Mouse (Mus musculus) inflammation-experienced regulatory T-cells, adult 6 months (primary cell): ENCODE results near the gene Itgb1bp1. TPM values are rescaled to one million over a fixed set of nuclear protein-coding genes. Genes with fewer than 3 reads are reported as not detected.

Source experiments
- ATAC-seq: one replicate; pipeline ENCODE4 v1.8.0; 2017
- polyA plus RNA-seq, 3 experiments: library from polyadenylated mRNA; unstranded; fragments of 100-300 nt; shearing (Covaris generic); gene quantifications; one replicate each; pipeline ENCODE4 v1.2.1; 2017

Gene Itgb1bp1
- polyA plus RNA-seq, 3 experiments from 2014 or later = 70.2 to 102 (median 87.2) TPM

GRCm38 (mm10) chr12:21301324-21301723 lies 15.2 kb upstream of the Itgb1bp1 start:
- ATAC-seq = no peak

DNA sequence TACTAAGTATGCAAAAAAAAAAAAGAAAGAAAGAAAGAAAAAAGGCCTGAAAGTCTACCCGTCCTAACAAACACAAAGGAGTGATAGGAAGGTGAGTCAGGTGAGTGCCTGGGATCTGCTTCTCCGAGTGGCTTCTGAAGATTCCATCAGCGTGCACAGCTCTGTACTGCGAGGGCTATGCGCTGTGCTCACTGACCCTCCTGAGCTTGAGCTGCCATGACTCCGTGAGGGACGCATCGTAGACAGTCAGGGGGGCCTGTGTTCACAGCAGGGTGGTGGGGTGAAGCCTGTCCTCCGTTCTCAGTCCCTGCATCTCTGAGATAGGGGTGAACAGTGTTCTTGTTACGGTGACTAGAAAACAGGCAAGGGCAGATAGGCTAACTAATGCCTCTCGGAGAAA lies 12.8 kb upstream of the Itgb1bp1 start:
- ATAC-seq = no peak

GRCm38 (mm10) chr12:21289651-21290050 lies 3.6 kb upstream of the Itgb1bp1 start:
- no peak for ATAC-seq

DNA sequence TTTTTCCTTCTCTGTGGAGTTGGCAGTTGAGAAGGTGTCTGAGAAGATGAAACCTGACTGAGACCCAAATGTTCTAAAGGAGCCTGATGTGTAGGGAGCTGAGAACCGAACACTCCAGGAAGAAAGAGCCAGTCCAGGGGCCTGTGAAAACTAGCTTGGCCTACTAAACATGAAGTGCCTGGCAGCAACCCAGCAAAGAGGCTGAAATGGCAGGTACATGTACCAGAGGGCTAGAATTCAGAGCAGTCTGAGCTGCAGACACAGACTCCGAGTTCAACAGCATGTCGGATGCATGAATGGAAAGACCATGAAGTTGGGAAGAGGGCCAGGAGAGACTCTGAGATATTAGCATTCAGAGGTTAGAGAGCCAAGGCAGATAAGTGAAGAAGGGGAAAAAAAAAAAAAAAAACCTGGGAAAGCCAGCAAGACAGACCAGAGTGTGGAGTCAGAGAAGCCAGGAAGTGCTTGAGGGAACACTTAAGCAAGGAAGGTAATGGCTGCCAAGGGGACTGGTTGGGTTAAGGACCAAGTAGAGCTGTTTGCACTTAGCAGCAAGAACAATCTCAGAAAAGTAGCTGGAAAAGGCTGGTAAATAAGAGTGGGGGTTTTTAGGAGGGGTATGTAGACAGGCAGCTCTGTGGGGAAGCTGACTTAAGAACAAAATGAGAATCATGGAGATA lies 2.8 kb upstream of the Itgb1bp1 start:
- ATAC-seq = no peak

- ATAC-seq = peak; percentile 51
These were observed 897 bp upstream of the Itgb1bp1 start for GRCm38 (mm10) chr12:21286712-21287650.

GRCm38 (mm10) chr12:21285508-21286242 lies 409 bp downstream of the Itgb1bp1 start:
- peak; percentile 39 for ATAC-seq

DNA sequence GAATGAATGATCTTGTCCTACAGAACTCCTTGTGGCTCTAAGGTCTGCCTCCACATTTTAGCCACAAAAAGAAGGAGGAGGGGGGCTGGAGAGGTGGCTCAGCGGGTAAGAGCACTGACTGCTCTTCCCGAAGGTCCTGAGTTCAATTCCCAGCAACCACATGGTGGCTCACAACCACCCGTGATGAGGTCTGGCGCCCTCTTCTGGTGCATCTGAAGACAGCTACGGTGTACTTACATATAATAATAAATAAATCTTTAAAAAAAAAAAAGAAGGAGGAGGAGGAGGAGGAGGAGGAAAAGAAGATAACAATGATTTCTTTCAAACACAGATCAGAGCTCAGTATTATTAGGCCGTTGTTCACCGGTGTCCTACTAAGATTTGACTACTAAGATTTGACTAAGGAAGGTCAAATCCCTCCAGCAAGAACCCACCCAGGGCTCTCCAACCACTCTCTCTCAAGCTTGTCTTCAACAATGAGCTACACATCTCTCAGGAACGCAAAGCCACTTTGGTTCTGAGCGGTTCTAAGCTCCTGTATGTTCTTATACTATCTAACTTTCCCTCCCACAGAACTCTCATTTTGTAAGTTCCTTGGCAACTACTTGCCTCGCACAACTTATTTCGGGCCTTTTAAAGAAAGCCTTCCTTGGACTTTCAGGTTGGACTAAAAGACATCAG lies 1.2 kb downstream of the Itgb1bp1 start, which contains the start of gene Cpsf3:
TSS of gene Cpsf3 (plus strand) at position 631 of the 681 bp plus-strand sequence.
- no peak for ATAC-seq

- no peak for ATAC-seq
These were observed 8.7 kb downstream of the Itgb1bp1 start for GRCm38 (mm10) chr12:21277352-21277864.

DNA sequence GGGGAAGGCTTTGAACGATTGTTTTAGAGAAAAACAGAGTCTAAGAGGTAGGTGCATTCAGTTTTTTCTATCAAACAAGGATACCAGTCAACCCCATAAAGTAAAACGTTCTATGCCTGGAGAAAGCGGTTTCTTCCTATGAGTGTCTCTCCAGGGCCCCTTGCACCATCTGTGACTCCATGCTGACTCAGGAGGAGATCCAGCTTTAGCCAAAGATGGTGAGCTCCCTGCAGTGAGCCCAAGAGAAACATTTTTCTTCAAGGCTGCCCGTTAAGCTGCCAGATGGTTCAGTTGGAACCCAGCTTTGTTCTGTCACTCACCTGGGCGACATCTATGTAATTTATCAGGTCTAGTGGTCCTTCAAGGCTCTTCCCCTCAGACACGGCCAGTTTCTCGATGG lies 11.6 kb downstream of the Itgb1bp1 start:
- no peak for ATAC-seq

- ATAC-seq = no peak
These were observed 17.9 kb downstream of the Itgb1bp1 start for GRCm38 (mm10) chr12:21268083-21268616.

DNA sequence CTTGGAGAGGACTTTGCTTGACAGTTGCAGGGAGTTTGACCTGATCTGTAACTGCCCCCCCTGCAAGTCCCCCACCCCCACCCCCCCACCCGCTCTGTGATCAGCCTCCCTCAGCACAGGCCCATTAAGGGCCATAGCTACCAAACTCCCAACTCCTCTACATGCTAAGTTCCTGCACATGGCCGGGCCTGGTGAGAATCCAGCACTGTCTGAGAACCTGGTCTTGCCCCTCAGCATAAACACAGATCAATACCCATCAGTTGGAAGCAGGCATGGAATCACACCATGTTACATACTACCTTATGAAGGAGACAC lies 19.3 kb downstream of the Itgb1bp1 start:
- no peak for ATAC-seq

- peak; percentile 64 for ATAC-seq
These were observed 19.9 kb downstream of the Itgb1bp1 start for GRCm38 (mm10) chr12:21265946-21266783.

GRCm38 (mm10) chr12:21265501-21265900 lies 20.6 kb downstream of the Itgb1bp1 start:
- no peak for ATAC-seq

- no peak for ATAC-seq
These were observed 21.1 kb downstream of the Itgb1bp1 start for GRCm38 (mm10) chr12:21264970-21265369.

GRCm38 (mm10) chr12:21264241-21264640 lies 21.8 kb downstream of the Itgb1bp1 start:
- no peak for ATAC-seq

DNA sequence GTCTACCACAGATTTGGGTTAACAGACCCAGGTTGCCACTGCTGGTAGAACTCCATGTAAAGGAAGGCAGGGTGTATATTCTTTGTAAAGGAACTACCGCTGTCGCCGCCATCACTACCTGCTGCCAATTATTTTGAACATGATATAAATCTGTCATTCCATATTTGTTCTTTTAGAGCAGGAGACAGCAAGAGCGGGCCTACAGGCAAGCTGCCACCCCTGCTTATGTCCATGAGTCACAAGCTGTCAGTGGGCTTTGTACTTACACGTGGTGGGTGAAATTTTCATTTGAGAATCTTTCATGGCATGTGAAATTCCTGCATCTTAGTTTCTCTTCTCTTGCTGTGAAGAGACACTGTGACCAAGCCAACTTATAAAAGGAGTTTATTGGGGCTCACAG lies 22.8 kb downstream of the Itgb1bp1 start:
- no peak for ATAC-seq

DNA sequence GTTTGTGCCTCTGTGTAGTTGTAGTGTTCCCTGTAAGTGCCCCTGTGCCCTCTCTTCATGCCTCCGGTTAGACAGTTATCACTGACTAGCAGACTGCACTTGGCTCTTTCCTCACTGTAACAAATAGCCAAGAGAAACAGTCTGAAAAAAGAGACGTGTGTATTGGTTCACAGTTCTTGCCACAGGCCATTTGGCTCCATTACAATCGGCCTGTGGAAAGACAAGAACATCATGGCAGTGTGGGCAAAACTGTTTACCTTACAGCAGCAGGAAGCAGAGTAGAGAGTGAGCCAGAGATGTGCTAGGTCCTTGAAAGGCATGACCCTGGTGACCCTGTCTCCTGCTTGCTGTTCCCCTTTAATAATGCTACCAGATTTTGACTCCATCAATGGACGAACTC lies 24.6 kb downstream of the Itgb1bp1 start:
- ATAC-seq = no peak

GRCm38 (mm10) chr12:21260494-21261256 lies 25.4 kb downstream of the Itgb1bp1 start:
- ATAC-seq = peak; percentile 69

DNA sequence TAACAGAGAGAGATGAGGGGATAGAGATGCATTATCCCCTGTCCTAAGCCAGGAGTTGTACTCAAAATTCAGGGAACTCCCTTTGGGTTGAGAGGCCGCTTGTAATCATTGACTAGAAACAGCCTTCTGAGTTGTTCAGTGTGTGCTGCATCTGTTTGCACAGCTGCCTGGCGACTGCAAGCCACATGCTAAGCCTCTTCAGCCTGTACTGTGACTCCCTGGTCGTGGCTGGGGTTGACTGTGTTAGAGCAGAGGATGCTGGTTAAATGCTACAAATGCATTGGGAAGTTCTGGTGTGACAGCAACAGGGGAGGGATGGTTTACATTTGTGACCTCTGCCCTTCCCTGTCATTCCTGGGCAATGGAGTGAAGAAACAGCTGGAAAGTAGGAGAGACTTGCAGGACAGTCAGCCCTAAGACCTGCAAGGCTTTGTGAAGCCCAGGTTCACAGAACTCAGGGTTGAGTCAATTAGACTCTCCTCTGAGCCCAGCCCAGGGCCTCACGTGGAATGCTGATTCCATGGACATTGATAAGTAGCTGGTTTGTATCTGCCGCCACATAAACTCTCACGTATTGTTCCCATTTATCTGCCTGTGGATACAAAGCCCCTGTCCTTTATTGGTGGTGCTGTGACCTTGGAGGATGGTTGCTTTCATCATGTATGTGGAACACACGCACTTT lies 38.2 kb downstream of the Itgb1bp1 start:
- no peak for ATAC-seq
